Mouse (Mus musculus) hindbrain, postnatal 0 days (tissue): Measurements from ENCODE around the gene Tsen2. TPM values are rescaled to one million over a fixed set of nuclear protein-coding genes. Genes with fewer than 3 reads are reported as not detected.

Source experiments
- ATAC-seq: fragments of 200-750 bp; cut with Nextera tagmentation; 2 replicates; pipeline ENCODE4 v1.8.0; 2017; ENCODE audit warnings: mild to moderate bottlenecking, moderate TSS enrichment, moderate library complexity
- DNase-seq: peaks from one replicate; pipeline ENCODE4 v3.0.0-alpha.2; 2015; ENCODE audit warnings: low spot score
- H3K27ac ChIP-seq: fragments of 300-500 bp; sonication (generic); 2 replicates; pipeline ENCODE4 v1.5.1; 2014; ENCODE audit warnings: mild to moderate bottlenecking
- H3K27me3 ChIP-seq: fragments of 300-500 bp; sonication (generic); 2 replicates; pipeline ENCODE4 v1.6.1; 2014; ENCODE audit warnings: low read length, mixed read lengths; ENCODE audit not compliant: insufficient read depth
- H3K36me3 ChIP-seq: fragments of 300-500 bp; sonication (generic); 2 replicates; pipeline ENCODE4 v1.6.1; 2014; ENCODE audit warnings: low read length, mixed read lengths; ENCODE audit not compliant: insufficient read depth
- H3K4me1 ChIP-seq: fragments of 300-500 bp; sonication (generic); 2 replicates; pipeline ENCODE4 v1.6.1; 2014; ENCODE audit warnings: antibody characterized with exemption, low read length, mixed read lengths; ENCODE audit not compliant: insufficient read depth
- H3K4me2 ChIP-seq: fragments of 300-500 bp; sonication (generic); 2 replicates; pipeline ENCODE4 v1.6.1; 2014; ENCODE audit warnings: low read depth, mild to moderate bottlenecking, low read length, moderate library complexity, mixed read lengths
- H3K4me3 ChIP-seq: fragments of 300-500 bp; sonication (generic); 2 replicates; pipeline ENCODE4 v1.5.1; 2014; ENCODE audit warnings: low read length
- H3K9ac ChIP-seq: fragments of 300-500 bp; sonication (generic); replicated peaks from 2 replicates; pipeline ENCODE4 v1.6.1; 2014; ENCODE audit warnings: mild to moderate bottlenecking, low read length, moderate library complexity, mixed read lengths
- H3K9me3 ChIP-seq: fragments of 300-500 bp; sonication (generic); 2 replicates; pipeline ENCODE4 v1.6.1; 2016; ENCODE audit warnings: low read length, mixed read lengths
- CTCF ChIP-seq: IDR thresholded peaks from 2 replicates; pipeline ENCODE4 v1.5.1; 2016; ENCODE audit warnings: antibody characterized with exemption, control low read depth, low read depth
- WGBS: fragments of 180-500 bp; shearing (Covaris S2); extraction: QIAGEN DNeasy Blood & Tissue Kit; methylation state at CpG from one replicate; pipeline ENCODE4 v1.1.7; 2014; 5-methylcytosine and 5-hydroxymethylcytosine counted together
- polyA plus RNA-seq: library from polyadenylated mRNA; unstranded; fragments of >200 nt; fragmentation: Nextera tagmentation; extraction: Ambion mirVana; gene quantifications from 2 replicates; pipeline ENCODE4 v1.2.1, GENCODE M21; 2015
- total RNA-seq: library from RNA; depleted of rRNA; stranded (reverse); fragments of >200 nt; gene quantifications from 2 replicates; pipeline ENCODE4 v1.2.3, GENCODE M21; 2014; rRNA removed

Tsen2 gene
- total and polyA plus RNA-seq, 2 experiments from 2014 or later = 18.3 to 25.9 TPM

GRCm38 (mm10) chr6:115609121-115609520, 64.7 kb downstream of the Tsen2 start:
- no peaks in the 10 kb centered on the region for H3K27me3 ChIP-seq
- no peaks in the 10 kb centered on the region for H3K9me3 ChIP-seq
- no peak overlapping the region for H3K27ac ChIP-seq
- DNase-seq (peak; percentile 53), ATAC-seq (no peak)
- peaks cover 42% of the 10 kb centered on the region for H3K36me3 ChIP-seq
- no peak overlapping the region for H3K4me2 ChIP-seq
- TF ChIP-seq CTCF = peak; percentile 66
- no peaks in the 10 kb centered on the region for H3K4me1 ChIP-seq
- H3K9ac ChIP-seq = no peak overlapping the region
- 66% methylated on average over 3 of the region's 3 CpGs for WGBS
- H3K4me3 ChIP-seq = no peak overlapping the region

- no peak overlapping the region for H3K4me2 ChIP-seq
- no peak overlapping the region for H3K27ac ChIP-seq
- no peaks in the 10 kb centered on the region for H3K27me3 ChIP-seq
- H3K36me3 ChIP-seq = peaks cover 51% of the 10 kb centered on the region
- TF ChIP-seq CTCF = no peak
- no peaks in the 10 kb centered on the region for H3K9me3 ChIP-seq
- no peak for ATAC-seq
- no peaks in the 10 kb centered on the region for H3K4me1 ChIP-seq
- no peak overlapping the region for H3K4me3 ChIP-seq
- no peak overlapping the region for H3K9ac ChIP-seq
- WGBS = 95% methylated on average over 5 of the region's 5 CpGs
- no peak for DNase-seq
These were observed 65.8 kb downstream of the Tsen2 start for GRCm38 (mm10) chr6:115610301-115610700.

- Histone ChIP-seq H3K27me3 (no peaks in the 10 kb centered on the region), H3K9me3 (no peaks in the 10 kb centered on the region), H3K36me3 (peaks cover 79% of the 10 kb centered on the region), H3K4me3 (no peak overlapping the region), H3K9ac (no peak overlapping the region), H3K27ac (no peak overlapping the region), H3K4me1 (no peaks in the 10 kb centered on the region), H3K4me2 (no peak overlapping the region)
- no peak for TF ChIP-seq CTCF
- DNase-seq (no peak), ATAC-seq (no peak)
These were observed 69.3 kb downstream of the Tsen2 start for GRCm38 (mm10) chr6:115613793-115614192.

- ATAC-seq (no peak), DNase-seq (no peak)
- H3K9me3 ChIP-seq = no peaks in the 10 kb centered on the region
- 0 out of 2 replicates have a peak, but pooled peaks have one; percentile 8 for TF ChIP-seq CTCF
- no peak overlapping the region for H3K27ac ChIP-seq
- H3K4me2 ChIP-seq = no peak overlapping the region
- H3K4me3 ChIP-seq = no peak overlapping the region
- WGBS = 83% methylated on average over 3 of the region's 3 CpGs
- peaks cover 86% of the 10 kb centered on the region for H3K36me3 ChIP-seq
- no peaks in the 10 kb centered on the region for H3K4me1 ChIP-seq
- H3K27me3 ChIP-seq = no peaks in the 10 kb centered on the region
- no peak overlapping the region for H3K9ac ChIP-seq
These were observed 71.5 kb downstream of the Tsen2 start for GRCm38 (mm10) chr6:115615983-115616382.

GRCm38 (mm10) chr6:115619818-115620217, 75.4 kb downstream of the Tsen2 start:
- Histone ChIP-seq H3K9ac (no peak overlapping the region), H3K27ac (no peak overlapping the region), H3K36me3 (peaks cover 86% of the 10 kb centered on the region), H3K4me3 (no peak overlapping the region), H3K4me2 (no peak overlapping the region), H3K4me1 (no peaks in the 10 kb centered on the region), H3K27me3 (no peaks in the 10 kb centered on the region), H3K9me3 (no peaks in the 10 kb centered on the region)
- DNase-seq = no peak
- TF ChIP-seq CTCF = no peak
- 91% methylated on average over 10 of the region's 10 CpGs for whole genome bisulfite sequencing
- ATAC-seq = no peak

GRCm38 (mm10) chr6:115620942-115621341, 76.5 kb downstream of the Tsen2 start:
- TF ChIP-seq CTCF = no peak
- H3K36me3 ChIP-seq = peaks cover 93% of the 10 kb centered on the region
- no peak for ATAC-seq
- no peak for DNase-seq
- H3K4me3 ChIP-seq = no peak overlapping the region
- no peak overlapping the region for H3K27ac ChIP-seq
- no peaks in the 10 kb centered on the region for H3K4me1 ChIP-seq
- H3K9me3 ChIP-seq = no peaks in the 10 kb centered on the region
- H3K27me3 ChIP-seq = no peaks in the 10 kb centered on the region
- 82% methylated on average over 1 of the region's 1 CpGs for WGBS
- no peak overlapping the region for H3K9ac ChIP-seq
- H3K4me2 ChIP-seq = no peak overlapping the region

- no peak overlapping the region for H3K27ac ChIP-seq
- H3K36me3 ChIP-seq = peaks cover 66% of the 10 kb centered on the region
- no peaks in the 10 kb centered on the region for H3K9me3 ChIP-seq
- no peaks in the 10 kb centered on the region for H3K27me3 ChIP-seq
- H3K4me1 ChIP-seq = no peaks in the 10 kb centered on the region
- no peak for TF ChIP-seq CTCF
- H3K4me3 ChIP-seq = no peak overlapping the region
- ATAC-seq (no peak), DNase-seq (no peak)
- no peak overlapping the region for H3K4me2 ChIP-seq
- H3K9ac ChIP-seq = no peak overlapping the region
- WGBS = 86% methylated on average over 5 of the region's 5 CpGs
These were observed 81.7 kb downstream of the Tsen2 start for GRCm38 (mm10) chr6:115626121-115626520.

Other genes with a start within 250 kb of the Tsen2 start
- gene Pparg, start 183.7 kb upstream of the Tsen2 start, total RNA-seq = 0.26 TPM in 1 of 2 replicates, not detected in the other
- 0.26 and 0.46 TPM in 2 replicates for gene Pparg, start 183.7 kb upstream of the Tsen2 start, polyA plus RNA-seq
- not detected in 2 replicates for gene Mkrn2os, start 47.9 kb downstream of the Tsen2 start, total RNA-seq
- 0.32 and 0.39 TPM in 2 replicates for gene Mkrn2os, start 47.9 kb downstream of the Tsen2 start, polyA plus RNA-seq
- gene Mkrn2, start 57.2 kb downstream of the Tsen2 start, total RNA-seq = 25.2 and 29.4 TPM in 2 replicates
- gene Mkrn2, start 57.2 kb downstream of the Tsen2 start, polyA plus RNA-seq = 37.4 and 40.6 TPM in 2 replicates
- gene Raf1, start 132.0 kb downstream of the Tsen2 start, total RNA-seq = 204 and 218 TPM in 2 replicates
- 86.1 and 90.5 TPM in 2 replicates for gene Raf1, start 132.0 kb downstream of the Tsen2 start, polyA plus RNA-seq
- gene Tmem40, start 217.7 kb downstream of the Tsen2 start, total RNA-seq = 0.68 and 2.5 TPM in 2 replicates
- gene Tmem40, start 217.7 kb downstream of the Tsen2 start, polyA plus RNA-seq = 2.5 and 2.9 TPM in 2 replicates
- 10.5 and 12.5 TPM in 2 replicates for gene Cand2, start 229.9 kb downstream of the Tsen2 start, total RNA-seq
- 4.5 and 5.5 TPM in 2 replicates for gene Cand2, start 229.9 kb downstream of the Tsen2 start, polyA plus RNA-seq